Mouse (Mus musculus) kidney, embryonic 15.5 days (tissue): ENCODE measurements around the gene Fam196a. TPM values are rescaled to one million over a fixed set of nuclear protein-coding genes. Genes with fewer than 3 reads are reported as not detected.

Experiments used
- ATAC-seq: fragments of 200-750 bp; cut with Nextera tagmentation; replicated peaks from 2 replicates; pipeline ENCODE4 v1.8.0; 2017; ENCODE audit warnings: moderate TSS enrichment; ENCODE audit not compliant: low FRiP score
- H3K27ac ChIP-seq: fragments of 300-500 bp; sonication (generic); 2 replicates; pipeline ENCODE4 v1.5.1; 2015; ENCODE audit warnings: mild to moderate bottlenecking, inconsistent platforms
- H3K27me3 ChIP-seq: fragments of 300-500 bp; sonication (generic); 2 replicates; pipeline ENCODE4 v1.6.1; 2015; ENCODE audit warnings: inconsistent platforms
- H3K36me3 ChIP-seq: fragments of 300-500 bp; sonication (generic); 2 replicates; pipeline ENCODE4 v1.6.1; 2015; ENCODE audit warnings: inconsistent platforms
- H3K4me1 ChIP-seq: fragments of 300-500 bp; sonication (generic); 2 replicates; pipeline ENCODE4 v1.6.1; 2015; ENCODE audit warnings: inconsistent platforms
- H3K4me2 ChIP-seq: fragments of 300-500 bp; sonication (generic); 2 replicates; pipeline ENCODE4 v1.6.1; 2015; ENCODE audit warnings: moderate library complexity, mild to moderate bottlenecking, inconsistent platforms
- H3K4me3 ChIP-seq: fragments of 300-500 bp; sonication (generic); replicated peaks from 2 replicates; pipeline ENCODE4 v1.5.1; 2015; ENCODE audit warnings: mild to moderate bottlenecking, inconsistent platforms
- H3K9ac ChIP-seq: fragments of 300-500 bp; sonication (generic); 2 replicates; pipeline ENCODE4 v1.6.1; 2015; ENCODE audit warnings: mild to moderate bottlenecking, inconsistent platforms
- H3K9me3 ChIP-seq: fragments of 300-500 bp; sonication (generic); replicated peaks from 2 replicates; pipeline ENCODE4 v1.6.1; 2016; ENCODE audit warnings: inconsistent platforms
- WGBS: fragments of 180-500 bp; shearing (Covaris S2); methylation state at CpG from one replicate; pipeline ENCODE4 v1.1.7; 2015; ENCODE audit warnings: mixed read lengths; 5-methylcytosine and 5-hydroxymethylcytosine counted together
- polyA plus RNA-seq: library from polyadenylated mRNA; unstranded; fragments of >200 nt; fragmentation: Nextera tagmentation; extraction: Ambion mirVana; gene quantifications from 2 replicates; pipeline ENCODE4 v1.2.1, GENCODE M21; 2015

Gene Fam196a
- polyA plus RNA-seq, 1 experiment from 2014 or later: 2.9 TPM

DNA sequence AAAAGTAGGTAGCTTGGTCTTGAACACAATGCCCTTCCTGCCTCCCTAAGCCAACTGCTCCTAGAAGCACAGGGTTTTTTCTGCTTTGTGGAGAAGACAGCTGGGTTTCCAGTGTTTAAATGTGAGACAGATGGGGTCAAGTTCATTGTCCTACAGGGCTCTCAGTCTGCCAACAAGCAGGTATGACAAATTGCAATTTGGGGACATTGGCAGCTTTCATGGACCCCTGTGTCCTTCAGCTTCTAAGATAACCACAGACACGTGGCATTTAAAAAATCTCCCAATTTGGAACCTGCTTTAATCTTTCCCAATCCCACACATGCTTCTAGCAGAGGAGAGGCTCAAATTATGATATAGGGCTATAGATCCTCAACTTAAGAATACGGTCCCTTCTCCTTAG is 43.6 kb downstream of the Fam196a start:
- WGBS: 76% methylated on average over 2 of the region's 2 CpGs

DNA sequence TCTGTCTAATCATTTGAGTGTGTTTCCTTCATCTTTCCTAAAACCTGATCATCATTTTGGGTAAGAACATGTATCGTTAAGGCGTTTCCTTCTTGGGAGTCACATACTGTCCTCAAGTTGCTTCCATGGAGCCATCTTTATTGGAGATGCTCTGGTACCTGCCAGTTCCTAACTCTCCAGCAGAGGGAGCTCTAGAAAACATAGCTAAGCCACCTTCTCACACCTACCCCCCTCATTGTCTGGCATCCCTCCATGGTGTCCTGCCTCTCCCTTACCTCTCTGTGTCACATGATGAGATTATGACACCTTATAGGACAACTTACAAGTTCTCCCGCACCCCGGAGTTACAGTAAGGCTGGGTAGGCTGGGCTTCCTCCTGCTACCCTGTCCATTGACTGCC is 45.3 kb downstream of the Fam196a start:
- Histone ChIP-seq H3K4me2 (no peak overlapping the region), H3K36me3 (peaks cover 18% of the 10 kb centered on the region; the same call in 1 of the 2 replicates), H3K4me3 (no peak overlapping the region), H3K9ac (no peak overlapping the region), H3K27me3 (no peaks in the 10 kb centered on the region), H3K9me3 (no peaks in the 10 kb centered on the region), H3K4me1 (0 out of 2 replicates have a peak, but pooled peaks cover 4% of the 10 kb centered on the region), H3K27ac (no peak overlapping the region)
- no peak for ATAC-seq
- 87% methylated on average over 4 of the region's 4 CpGs for WGBS

More for the DNA sequence above, 43.6 kb downstream of the Fam196a start:
- Histone ChIP-seq H3K4me2 (no peak overlapping the region), H3K4me3 (no peak overlapping the region), H3K9me3 (no peaks in the 10 kb centered on the region), H3K27ac (no peak overlapping the region), H3K36me3 (peaks cover 16% of the 10 kb centered on the region; the same call in 1 of the 2 replicates), H3K27me3 (no peaks in the 10 kb centered on the region), H3K9ac (no peak overlapping the region), H3K4me1 (peaks cover 8% of the 10 kb centered on the region; the same call in 1 of the 2 replicates)
- ATAC-seq: no peak

DNA sequence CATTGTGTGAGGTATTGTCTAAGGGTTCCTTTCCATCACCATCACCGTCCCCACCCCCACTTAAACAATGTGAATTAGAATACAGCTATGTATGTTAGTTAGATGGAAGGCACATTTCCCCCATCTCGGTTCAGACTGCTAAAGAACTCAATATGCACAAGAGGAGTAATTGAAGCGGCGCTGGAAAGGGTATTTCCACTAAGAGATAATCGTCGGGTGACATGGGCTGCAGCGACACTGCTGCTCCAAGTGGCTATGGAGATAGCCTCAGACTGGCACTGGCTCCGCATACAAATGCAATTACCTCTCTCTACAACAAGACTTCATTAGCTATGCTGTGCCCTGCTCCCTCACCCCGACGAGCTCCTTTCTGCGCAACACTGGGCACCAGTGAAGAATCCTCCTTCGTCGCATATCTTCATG is 45.8 kb downstream of the Fam196a start:
- H3K27me3 ChIP-seq: no peaks in the 10 kb centered on the region
- H3K4me3 ChIP-seq: no peak overlapping the region
- WGBS: 89% methylated on average over 13 of the region's 13 CpGs
- H3K9ac ChIP-seq: no peak overlapping the region
- H3K4me1 ChIP-seq: 0 out of 2 replicates have a peak, but pooled peaks cover 4% of the 10 kb centered on the region
- H3K27ac ChIP-seq: no peak overlapping the region
- peaks cover 18% of the 10 kb centered on the region; the same call in 1 of the 2 replicates for H3K36me3 ChIP-seq
- no peak for ATAC-seq
- H3K4me2 ChIP-seq: no peak overlapping the region
- H3K9me3 ChIP-seq: no peaks in the 10 kb centered on the region

DNA sequence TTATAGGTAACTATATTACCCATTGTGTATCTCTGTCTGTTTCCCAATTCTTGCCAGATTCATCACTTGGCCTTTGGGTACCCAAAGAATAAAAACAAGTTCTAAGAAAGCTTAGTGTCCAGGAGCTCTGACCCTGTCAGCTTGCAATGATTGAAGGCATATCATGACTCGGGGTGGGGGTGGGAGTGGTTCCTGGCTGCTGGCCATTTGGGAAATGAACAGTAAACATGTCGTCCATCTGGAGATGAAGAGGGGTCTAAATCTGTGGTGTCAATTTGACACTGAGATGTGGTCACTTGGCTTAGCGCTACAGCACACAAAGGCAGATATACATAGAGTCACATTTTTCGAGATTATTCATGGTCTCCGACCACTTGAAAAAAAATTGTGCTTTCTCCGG is 54.7 kb downstream of the Fam196a start:
- Histone ChIP-seq H3K9ac (no peak overlapping the region), H3K4me2 (no peak overlapping the region), H3K9me3 (no peaks in the 10 kb centered on the region), H3K4me1 (no peaks in the 10 kb centered on the region), H3K36me3 (peaks cover 24% of the 10 kb centered on the region), H3K4me3 (no peak overlapping the region), H3K27me3 (no peaks in the 10 kb centered on the region), H3K27ac (no peak overlapping the region)
- WGBS: 39% methylated on average over 6 of the region's 6 CpGs
- no peak for ATAC-seq

DNA sequence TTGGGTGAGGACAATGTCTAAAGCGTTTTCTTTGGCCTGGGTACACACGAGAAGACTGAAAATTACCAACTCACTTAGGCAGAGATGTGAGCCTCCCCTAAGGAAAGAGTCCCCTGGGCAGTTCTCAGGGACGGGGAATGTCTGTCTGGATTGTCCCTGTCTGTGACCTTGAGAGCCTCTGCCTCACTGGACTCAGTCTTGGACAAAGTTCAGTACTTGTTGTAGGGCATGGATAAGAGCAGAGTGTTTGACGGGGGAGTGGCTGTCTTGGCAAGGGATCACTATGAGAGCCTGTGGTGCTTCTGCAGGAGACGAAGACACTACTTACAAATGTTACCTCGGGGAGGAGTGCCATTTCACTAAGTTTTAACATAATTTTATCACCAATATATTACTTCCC is 57.8 kb downstream of the Fam196a start:
- H3K27me3 ChIP-seq: no peaks in the 10 kb centered on the region
- no peak overlapping the region for H3K4me3 ChIP-seq
- H3K9ac ChIP-seq: no peak overlapping the region
- no peak for ATAC-seq
- H3K4me1 ChIP-seq: no peaks in the 10 kb centered on the region
- no peaks in the 10 kb centered on the region for H3K9me3 ChIP-seq
- H3K27ac ChIP-seq: no peak overlapping the region
- peaks cover 46% of the 10 kb centered on the region for H3K36me3 ChIP-seq
- no peak overlapping the region for H3K4me2 ChIP-seq
- 77% methylated on average over 6 of the region's 6 CpGs for WGBS

DNA sequence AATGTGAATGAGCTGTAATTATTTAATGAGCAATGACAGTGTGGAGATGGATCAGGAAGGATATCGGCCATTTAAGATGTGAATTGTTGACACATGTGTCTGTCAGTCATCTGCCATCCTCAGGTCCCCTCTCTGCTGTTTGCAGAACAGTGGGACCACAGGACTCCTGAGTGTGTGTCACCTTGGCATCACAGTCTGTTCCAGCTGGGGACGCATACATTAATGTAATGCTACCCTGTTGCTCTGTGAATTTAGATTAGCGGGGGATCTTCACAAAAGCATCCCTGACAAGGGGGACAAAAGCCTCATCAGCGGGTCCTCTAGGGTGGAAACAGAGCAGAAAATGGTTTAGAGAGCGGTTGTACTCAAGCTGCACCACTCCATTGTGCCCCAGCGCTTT is 59.2 kb downstream of the Fam196a start:
- no peak overlapping the region for H3K27ac ChIP-seq
- WGBS: 88% methylated on average over 6 of the region's 6 CpGs
- no peak overlapping the region for H3K4me2 ChIP-seq
- ATAC-seq: no peak
- H3K9me3 ChIP-seq: no peaks in the 10 kb centered on the region
- H3K4me1 ChIP-seq: no peaks in the 10 kb centered on the region
- H3K36me3 ChIP-seq: peaks cover 54% of the 10 kb centered on the region
- H3K27me3 ChIP-seq: no peaks in the 10 kb centered on the region
- H3K4me3 ChIP-seq: no peak overlapping the region
- H3K9ac ChIP-seq: no peak overlapping the region

DNA sequence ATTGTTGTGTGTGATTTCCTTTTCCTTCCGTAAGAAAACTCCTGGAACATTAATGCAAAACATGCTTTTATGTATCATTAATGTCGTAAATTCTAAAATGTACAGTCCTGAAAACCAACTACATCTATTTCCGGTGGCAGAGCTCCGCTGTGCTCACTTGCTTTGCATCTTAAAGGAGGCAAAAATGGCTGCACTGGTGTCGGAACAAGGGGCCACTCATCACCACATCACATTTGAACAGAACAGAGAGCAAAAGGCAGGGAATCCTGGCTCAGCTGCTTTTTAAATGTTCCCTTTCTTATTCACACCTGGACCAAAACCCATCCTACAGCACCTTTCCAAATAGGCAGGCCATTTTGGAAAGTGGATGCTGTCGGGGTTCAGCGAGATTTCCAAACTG is 65.2 kb downstream of the Fam196a start:
- Histone ChIP-seq H3K27me3 (no peaks in the 10 kb centered on the region), H3K9me3 (no peaks in the 10 kb centered on the region), H3K9ac (no peak overlapping the region), H3K36me3 (peaks cover 45% of the 10 kb centered on the region), H3K4me2 (no peak overlapping the region), H3K4me3 (no peak overlapping the region), H3K4me1 (no peaks in the 10 kb centered on the region), H3K27ac (no peak overlapping the region)
- 85% methylated on average over 7 of the region's 7 CpGs for WGBS
- no peak for ATAC-seq

DNA sequence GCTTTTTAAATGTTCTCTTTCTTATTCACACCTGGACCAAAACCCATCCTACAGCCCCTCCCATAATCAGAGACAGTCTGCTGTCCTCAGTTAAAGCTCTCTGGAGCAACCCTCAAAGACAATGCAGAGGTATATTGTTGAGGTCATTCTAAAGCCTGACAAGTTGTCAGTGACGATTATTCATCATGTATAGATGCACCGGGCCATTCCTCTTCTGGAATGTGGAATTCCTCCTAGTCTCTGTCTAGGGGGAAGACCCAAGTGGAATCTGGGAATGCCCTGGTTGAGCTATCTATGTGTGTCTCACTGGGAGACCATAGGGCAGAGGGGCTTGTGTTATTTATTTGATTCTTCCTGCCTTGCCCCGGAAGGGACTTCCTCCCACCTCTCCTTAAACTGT is 65.7 kb downstream of the Fam196a start:
- 60% methylated on average over 3 of the region's 3 CpGs for WGBS
- Histone ChIP-seq H3K4me1 (no peaks in the 10 kb centered on the region), H3K4me3 (no peak overlapping the region), H3K9me3 (no peaks in the 10 kb centered on the region), H3K9ac (no peak overlapping the region), H3K36me3 (peaks cover 40% of the 10 kb centered on the region), H3K27me3 (no peaks in the 10 kb centered on the region), H3K4me2 (no peak overlapping the region), H3K27ac (no peak overlapping the region)
- ATAC-seq: no peak

DNA sequence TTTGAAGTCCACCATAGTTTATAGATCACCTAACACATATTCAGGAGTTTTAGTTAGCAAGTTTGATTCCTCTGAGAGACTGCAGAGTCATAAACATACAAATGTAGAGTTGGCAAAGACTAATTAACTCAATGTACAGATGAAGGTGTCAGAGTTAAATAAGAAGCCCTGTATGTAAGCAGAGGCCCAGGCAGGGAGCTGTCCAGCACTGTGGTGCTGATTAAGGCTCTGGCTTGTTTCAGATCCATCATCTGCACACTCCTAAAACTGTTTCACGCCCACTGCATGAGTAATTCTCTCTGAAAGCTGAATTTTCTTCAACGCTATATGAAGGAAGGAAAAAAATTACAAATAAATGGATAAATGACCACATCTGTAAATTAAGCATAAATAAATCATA is 74.1 kb downstream of the Fam196a start:
- 75% methylated on average over 2 of the region's 2 CpGs for WGBS
- H3K36me3 ChIP-seq: peaks cover 28% of the 10 kb centered on the region
- no peaks in the 10 kb centered on the region for H3K4me1 ChIP-seq
- H3K9me3 ChIP-seq: no peaks in the 10 kb centered on the region
- H3K4me3 ChIP-seq: no peak overlapping the region
- H3K27me3 ChIP-seq: no peaks in the 10 kb centered on the region
- H3K27ac ChIP-seq: no peak overlapping the region
- H3K4me2 ChIP-seq: no peak overlapping the region
- no peak for ATAC-seq
- H3K9ac ChIP-seq: no peak overlapping the region

DNA sequence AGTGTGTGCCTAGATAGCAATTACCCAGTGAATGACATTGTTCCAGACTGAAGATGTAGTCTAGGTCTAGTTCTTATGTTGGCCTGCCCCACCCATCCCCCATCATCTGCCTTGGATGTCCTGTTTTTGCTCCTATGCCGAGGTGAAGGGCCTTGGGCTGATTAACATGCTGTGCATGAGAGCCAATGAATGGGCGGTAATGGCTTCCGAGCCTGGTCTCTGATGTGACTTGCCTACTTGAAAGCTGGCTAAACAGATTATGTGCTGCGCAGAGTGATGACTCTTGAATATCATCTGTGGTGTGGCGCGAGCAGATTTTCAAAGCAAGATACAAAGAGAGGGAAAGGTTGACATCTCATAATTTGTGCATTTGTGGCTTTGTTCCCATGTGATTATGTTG is 76.2 kb downstream of the Fam196a start:
- Histone ChIP-seq H3K4me2 (no peak overlapping the region), H3K27ac (no peak overlapping the region), H3K9ac (no peak overlapping the region), H3K27me3 (no peaks in the 10 kb centered on the region), H3K36me3 (peaks cover 27% of the 10 kb centered on the region), H3K4me3 (no peak overlapping the region), H3K9me3 (no peaks in the 10 kb centered on the region), H3K4me1 (no peaks in the 10 kb centered on the region)
- WGBS: 90% methylated on average over 6 of the region's 6 CpGs
- ATAC-seq: no peak

DNA sequence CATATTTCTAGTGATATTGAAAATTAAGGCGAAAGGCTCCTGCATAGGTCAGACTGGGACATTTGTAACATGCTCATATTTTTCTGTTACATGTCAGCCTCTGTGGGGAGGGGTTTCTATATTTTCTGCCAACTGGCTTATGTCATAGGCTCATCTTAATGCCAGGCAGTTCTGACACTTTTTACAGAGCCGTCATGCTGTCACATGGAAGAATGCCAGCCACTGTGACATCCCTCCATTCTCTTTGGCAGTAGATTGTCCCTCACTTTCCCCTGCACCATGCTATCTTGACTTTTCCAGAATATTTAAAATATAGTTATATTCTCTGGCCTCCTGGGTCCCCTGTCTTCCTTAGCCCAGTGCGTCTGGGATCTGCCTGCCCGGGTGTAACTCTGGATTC is 95.5 kb downstream of the Fam196a start:
- 94% methylated on average over 4 of the region's 4 CpGs for WGBS

DNA sequence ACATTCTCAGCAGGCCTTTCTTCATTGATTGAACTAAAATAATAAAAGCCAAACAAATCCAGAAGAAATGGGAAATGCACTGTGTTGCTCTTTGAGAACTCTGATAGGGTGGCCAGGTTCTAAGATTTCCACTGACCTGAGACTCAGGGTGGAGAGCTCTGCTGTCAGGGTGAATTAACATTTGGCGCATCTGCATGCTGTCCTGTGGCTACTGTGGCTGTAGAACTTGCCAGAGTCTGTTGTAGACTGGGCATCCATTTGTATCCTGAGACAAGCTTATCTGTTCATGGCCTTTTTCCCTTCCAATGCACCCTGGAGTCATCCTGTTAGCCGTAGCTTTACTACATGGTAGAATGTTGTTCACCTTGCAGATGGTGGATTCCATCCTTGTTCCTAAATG is 98.2 kb downstream of the Fam196a start:
- ATAC-seq: no peak
- no peaks in the 10 kb centered on the region for H3K4me1 ChIP-seq
- 91% methylated on average over 2 of the region's 2 CpGs for WGBS

More for the DNA sequence above, 95.5 kb downstream of the Fam196a start:
- H3K4me2 ChIP-seq: no peak overlapping the region
- no peak overlapping the region for H3K9ac ChIP-seq
- H3K27me3 ChIP-seq: no peaks in the 10 kb centered on the region
- no peak overlapping the region for H3K4me3 ChIP-seq
- peaks cover 7% of the 10 kb centered on the region for H3K36me3 ChIP-seq
- H3K4me1 ChIP-seq: no peaks in the 10 kb centered on the region
- no peak for ATAC-seq
- H3K9me3 ChIP-seq: no peaks in the 10 kb centered on the region
- no peak overlapping the region for H3K27ac ChIP-seq

More for the DNA sequence above, 98.2 kb downstream of the Fam196a start:
- Histone ChIP-seq H3K4me2 (no peak overlapping the region), H3K9ac (no peak overlapping the region), H3K27ac (no peak overlapping the region), H3K27me3 (no peaks in the 10 kb centered on the region), H3K4me3 (no peak overlapping the region), H3K36me3 (peaks cover 10% of the 10 kb centered on the region), H3K9me3 (no peaks in the 10 kb centered on the region)
